Mouse (Mus musculus) intestine, postnatal 0 days (tissue): ENCODE results near the gene Slc43a3. TPM values are rescaled to one million over a fixed set of nuclear protein-coding genes. Genes with fewer than 3 reads are reported as not detected.

Experiments used
- ATAC-seq: fragments of 200-750 bp; cut with Nextera tagmentation; 2 replicates; pipeline ENCODE4 v1.8.0; 2017; ENCODE audit warnings: mild to moderate bottlenecking, moderate TSS enrichment, moderate library complexity
- H3K27ac ChIP-seq: fragments of 300-500 bp; sonication (generic); 2 replicates; pipeline ENCODE4 v1.5.1; 2014; ENCODE audit warnings: mild to moderate bottlenecking, low read depth, low read length, moderate library complexity
- H3K27me3 ChIP-seq: fragments of 300-500 bp; sonication (generic); replicated peaks from 2 replicates; pipeline ENCODE4 v1.6.1; 2014; ENCODE audit warnings: low read length, mixed read lengths; ENCODE audit not compliant: control insufficient read depth, insufficient read depth
- H3K36me3 ChIP-seq: fragments of 300-500 bp; sonication (generic); 2 replicates; pipeline ENCODE4 v1.6.1; 2014; ENCODE audit warnings: mild to moderate bottlenecking, moderate library complexity; ENCODE audit not compliant: control insufficient read depth, insufficient read depth
- H3K4me1 ChIP-seq: fragments of 300-500 bp; sonication (generic); replicated peaks from 2 replicates; pipeline ENCODE4 v1.6.1; 2014; ENCODE audit warnings: antibody characterized with exemption, low read length, mixed read lengths; ENCODE audit not compliant: control insufficient read depth, insufficient read depth
- H3K4me2 ChIP-seq: fragments of 300-500 bp; sonication (generic); replicated peaks from 2 replicates; pipeline ENCODE4 v1.6.1; 2014; ENCODE audit warnings: low read depth, mild to moderate bottlenecking, moderate library complexity
- H3K4me3 ChIP-seq: fragments of 300-500 bp; sonication (generic); 2 replicates; pipeline ENCODE4 v1.5.1; 2014; ENCODE audit warnings: low read depth, low read length
- H3K9ac ChIP-seq: fragments of 300-500 bp; sonication (generic); 2 replicates; pipeline ENCODE4 v1.6.1; 2014; ENCODE audit warnings: mild to moderate bottlenecking, low read depth, low read length
- H3K9me3 ChIP-seq: fragments of 300-500 bp; sonication (generic); 2 replicates; pipeline ENCODE4 v1.6.1; 2016; ENCODE audit warnings: mixed run types; ENCODE audit not compliant: control insufficient read depth
- CTCF ChIP-seq: sonication (generic); IDR thresholded peaks from 2 replicates; pipeline ENCODE4 v1.5.1; 2016; ENCODE audit warnings: low read depth, mild to moderate bottlenecking, control low read depth, antibody characterized with exemption, moderate library complexity
- WGBS: fragments of 180-500 bp; shearing (Covaris S2); extraction: QIAGEN DNeasy Blood & Tissue Kit; methylation state at CpG from one replicate; pipeline ENCODE4 v1.1.7; 2014; 5-methylcytosine and 5-hydroxymethylcytosine counted together
- microRNA-seq: library from miRNA; unstranded; fragments of <30 nt; microRNA quantifications from one replicate; pipeline ENCODE4, GENCODE M21; 2016
- polyA plus RNA-seq: library from polyadenylated mRNA; unstranded; fragments of >200 nt; fragmentation: Nextera tagmentation; extraction: Ambion mirVana; gene quantifications from 2 replicates; pipeline ENCODE4 v1.2.1, GENCODE M21; 2015

Gene Slc43a3
- polyA plus RNA-seq, 1 experiment from 2014 or later = 42.5 TPM

DNA sequence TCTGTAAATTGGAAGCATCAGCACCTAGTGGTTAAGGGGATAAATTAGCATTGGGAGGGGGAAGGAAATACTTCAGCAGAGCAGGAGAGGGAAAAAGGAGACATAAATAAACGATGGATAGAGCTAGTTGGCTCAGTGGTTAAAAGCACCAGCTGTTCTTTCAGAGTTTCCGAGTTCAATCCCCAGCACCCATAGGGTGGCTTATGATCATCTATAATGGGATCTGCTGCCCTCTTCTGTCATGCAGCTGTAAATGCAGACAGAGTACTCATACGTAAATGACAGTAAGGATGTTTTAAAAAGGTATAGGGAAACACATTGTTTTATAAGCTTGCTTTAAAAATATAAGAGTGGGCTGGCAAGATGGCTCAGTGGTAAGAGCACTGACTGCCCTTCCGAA is 71.3 kb downstream of the Slc43a3 start:
- H3K4me2 ChIP-seq = no peak overlapping the region
- peaks cover 13% of the 10 kb centered on the region for H3K4me1 ChIP-seq
- no peaks in the 10 kb centered on the region for H3K9me3 ChIP-seq
- no peak overlapping the region for H3K9ac ChIP-seq
- H3K36me3 ChIP-seq = no peaks in the 10 kb centered on the region
- peak; percentile 80 for TF ChIP-seq CTCF
- no peak for ATAC-seq
- no peaks in the 10 kb centered on the region for H3K27me3 ChIP-seq
- H3K4me3 ChIP-seq = no peak overlapping the region
- no peak overlapping the region for H3K27ac ChIP-seq
- WGBS = 32% methylated on average over 4 of the region's 4 CpGs

Small RNA genes lying within 50 kb of the gene (microRNA-seq; reads per million reads assigned to microRNA genes)
- gene Gm24332 = not detected

Other genes with a start within 250 kb of the Slc43a3 start
- gene Zdhhc5, start 221.4 kb upstream of the Slc43a3 start, polyA plus RNA-seq = 27.6 and 28.4 TPM in 2 replicates
- gene Clp1, start 209.2 kb upstream of the Slc43a3 start, polyA plus RNA-seq = 18.1 and 21.8 TPM in 2 replicates
- 1.8 and 1.9 TPM in 2 replicates for gene Ypel4, start 202.5 kb upstream of the Slc43a3 start, polyA plus RNA-seq
- gene Gm19426, start 192.9 kb upstream of the Slc43a3 start, polyA plus RNA-seq = 2.2 and 2.5 TPM in 2 replicates
- 49.4 and 50.7 TPM in 2 replicates for gene Serping1, start 161.1 kb upstream of the Slc43a3 start, polyA plus RNA-seq
- 115 and 117 TPM in 2 replicates for gene Ube2l6, start 137.8 kb upstream of the Slc43a3 start, polyA plus RNA-seq
- gene Smtnl1, start 113.9 kb upstream of the Slc43a3 start, polyA plus RNA-seq = 0.46 and 0.81 TPM in 2 replicates
- gene Timm10, start 109.6 kb upstream of the Slc43a3 start, polyA plus RNA-seq = 51.9 and 59.2 TPM in 2 replicates
- gene Slc43a1, start 97.7 kb upstream of the Slc43a3 start, polyA plus RNA-seq = 3.6 and 4.1 TPM in 2 replicates
- gene Rtn4rl2, start 49.9 kb upstream of the Slc43a3 start, polyA plus RNA-seq = 0.98 and 1.0 TPM in 2 replicates
- not detected in 2 replicates for gene Prg2, start 43.9 kb downstream of the Slc43a3 start, polyA plus RNA-seq
- not detected in 2 replicates for gene Prg3, start 51.6 kb downstream of the Slc43a3 start, polyA plus RNA-seq
- gene Ssrp1, start 100.7 kb downstream of the Slc43a3 start, polyA plus RNA-seq = 71.9 and 73.0 TPM in 2 replicates
- 0.18 and 0.26 TPM in 2 replicates for gene P2rx3, start 100.9 kb downstream of the Slc43a3 start, polyA plus RNA-seq
- gene Tnks1bp1, start 111.4 kb downstream of the Slc43a3 start, polyA plus RNA-seq = 18.0 and 19.5 TPM in 2 replicates
- 22.9 and 26.6 TPM in 2 replicates for gene Aplnr, start 199.6 kb downstream of the Slc43a3 start, polyA plus RNA-seq